Comparison of ENCODE assay signal across 7 mouse cellular contexts in genomic region chr2:60978538-60979313, GRCm38 (mm10). TPM values are rescaled to one million over a fixed set of nuclear protein-coding genes. Genes with fewer than 3 reads are reported as not detected.
DNase-seq lines count a peak whose midpoint lies in the region; ATAC-seq and TF ChIP-seq lines count a peak whose summit lies in the region.

No protein-coding gene starts in this region.

- H3K4me3 ChIP-seq in stomach, embryonic 14.5 days (ENCODE audit: low read depth, low read length): no peak overlapping the region
- no peak overlapping the region for H3K4me3 ChIP-seq in stomach, postnatal 0 days (ENCODE audit: low read depth, low read length)
- H3K4me3 ChIP-seq in liver, embryonic 15.5 days (replicated peaks): no peak overlapping the region

- TF ChIP-seq CTCF in stomach, postnatal 0 days (IDR thresholded peaks at IDR 0.05; ENCODE audit: low read depth): no peak

- no peaks in the 10 kb centered on the region for H3K36me3 ChIP-seq in stomach, embryonic 14.5 days (ENCODE audit: control insufficient read depth, insufficient read depth, low read length)
- no peaks in the 10 kb centered on the region for H3K36me3 ChIP-seq in stomach, postnatal 0 days (ENCODE audit: control insufficient read depth, insufficient read depth, low read length)
- no peaks in the 10 kb centered on the region for H3K36me3 ChIP-seq in liver, embryonic 15.5 days (replicated peaks)

- ATAC-seq in stomach, embryonic 14.5 days (ENCODE audit: insufficient number of reproducible peaks, insufficient read depth, low FRiP score, low read depth): peak; percentile 33; the same call in 1 of the 2 replicates
- no peak for ATAC-seq in stomach, postnatal 0 days (ENCODE audit: low FRiP score, low TSS enrichment)
- ATAC-seq in liver, embryonic 15.5 days (ENCODE audit: insufficient read depth): peak; percentile 47
- no peak for ATAC-seq in erythroid progenitor cell, adult 5-6 weeks (replicated peaks; ENCODE audit: low FRiP score, poor library complexity, severe bottlenecking)

- no peak for DNase-seq in stomach, postnatal 0 days (ENCODE audit: low spot score)
- peak; percentile 25 to 55 for DNase-seq in heart, postnatal 14 days
- no peak for DNase-seq in layer of hippocampus, postnatal 25 days (ENCODE audit: extremely low spot score in 1 of 2, low spot score in 1 of 2)
- no peak for DNase-seq in left cerebral cortex, adult 18-20 months (ENCODE audit: low spot score in 2 of 2)

- H3K4me1 ChIP-seq in stomach, embryonic 14.5 days (ENCODE audit: control insufficient read depth, insufficient read depth, low read length): peaks cover 6% of the 10 kb centered on the region; the same call in 1 of the 2 replicates
- no peaks in the 10 kb centered on the region for H3K4me1 ChIP-seq in stomach, postnatal 0 days (replicated peaks; ENCODE audit: control insufficient read depth, insufficient read depth)
- H3K4me1 ChIP-seq in liver, embryonic 15.5 days (replicated peaks): no peaks in the 10 kb centered on the region

- WGBS in stomach, embryonic 14.5 days: 14% methylated on average over 4 of the region's 4 CpGs
- WGBS in stomach, postnatal 0 days: 20% methylated on average over 4 of the region's 4 CpGs
- 7% methylated on average over 4 of the region's 4 CpGs for WGBS in liver, embryonic 15.5 days (ENCODE audit: insufficient replicate concordance)

- no peak for TF ChIP-seq EP300 in stomach, postnatal 0 days (optimal IDR thresholded peaks at IDR 0.05)

- no peak overlapping the region for H3K4me2 ChIP-seq in stomach, embryonic 14.5 days (replicated peaks; ENCODE audit: low read depth, low read length)
- no peak overlapping the region for H3K4me2 ChIP-seq in stomach, postnatal 0 days (replicated peaks; ENCODE audit: low read depth)
- no peak overlapping the region for H3K4me2 ChIP-seq in liver, embryonic 15.5 days

- H3K9ac ChIP-seq in stomach, embryonic 14.5 days (replicated peaks; ENCODE audit: low read depth, low read length): no peak overlapping the region
- no peak overlapping the region for H3K9ac ChIP-seq in stomach, postnatal 0 days (ENCODE audit: low read length)
- H3K9ac ChIP-seq in liver, embryonic 15.5 days: no peak overlapping the region

- H3K27ac ChIP-seq in stomach, embryonic 14.5 days (ENCODE audit: low read length): no peak overlapping the region
- no peak overlapping the region for H3K27ac ChIP-seq in stomach, postnatal 0 days (replicated peaks)
- no peak overlapping the region for H3K27ac ChIP-seq in liver, embryonic 15.5 days (replicated peaks)

- intact Hi-C loops in heart, postnatal 14 days (cut with DNase I): no loop called here

- H3K9me3 ChIP-seq in stomach, embryonic 14.5 days (ENCODE audit: control insufficient read depth, low read depth, low read length): no peaks in the 10 kb centered on the region; the same call in 1 of the 2 replicates
- no peaks in the 10 kb centered on the region for H3K9me3 ChIP-seq in stomach, postnatal 0 days (ENCODE audit: control insufficient read depth, low read length)
- no peaks in the 10 kb centered on the region for H3K9me3 ChIP-seq in liver, embryonic 15.5 days (replicated peaks)

- H3K27me3 ChIP-seq in stomach, embryonic 14.5 days (ENCODE audit: control insufficient read depth, insufficient read depth, low read length): no peaks in the 10 kb centered on the region
- no peaks in the 10 kb centered on the region for H3K27me3 ChIP-seq in stomach, postnatal 0 days (ENCODE audit: control insufficient read depth, insufficient read depth, low read length)
- H3K27me3 ChIP-seq in liver, embryonic 15.5 days: no peaks in the 10 kb centered on the region

RNA-seq across cellular contexts. Expression of gene Rbms1, which starts 15.7 kb away (rescaled TPM):
- polyA plus RNA-seq in stomach, embryonic 14.5 days (2014; fragmentation: Nextera tagmentation; extraction: Ambion mirVana): 138 and 146 TPM in 2 replicates
- 81.1 and 83.9 TPM in 2 replicates for polyA plus RNA-seq in stomach, postnatal 0 days (2015; fragmentation: Nextera tagmentation; extraction: Ambion mirVana)
- total RNA-seq in heart, postnatal 14 days (2021): 10 to 100 TPM; 60.8 to 65.8 TPM
- polyA plus RNA-seq in liver, embryonic 15.5 days (2015; fragmentation: Nextera tagmentation; extraction: Ambion mirVana): 47.8 and 55.2 TPM in 2 replicates
- 10 to 100 TPM; 10.3 to 13.3 TPM for total RNA-seq in layer of hippocampus, postnatal 25 days (2021)
- total RNA-seq in erythroid progenitor cell, adult 5-6 weeks (2015; ENCODE audit: low replicate concordance): 14.4 and 17.2 TPM in 2 replicates
- 5.4 and 17.3 TPM in 2 replicates for total RNA-seq in erythroid progenitor cell, adult 5-6 weeks (2017; ENCODE audit: low replicate concordance)
- total RNA-seq in left cerebral cortex, adult 18-20 months (2021): 10 to 100 TPM; 17.9 to 20.3 TPM

Comparison
In these comparisons a context has a peak if more than half of its experiments do, and no peak if none do; other contexts are left out.
1. ATAC-seq: peak in stomach, embryonic 14.5 days (single experiment) and liver, embryonic 15.5 days (single experiment); none in stomach, postnatal 0 days (single experiment) and erythroid progenitor cell, adult 5-6 weeks (single experiment).
2. DNase-seq: peak in heart, postnatal 14 days (2 of 2); none in stomach, postnatal 0 days (single experiment), layer of hippocampus, postnatal 25 days (0 of 2) and left cerebral cortex, adult 18-20 months (0 of 2).